Mouse (Mus musculus) midbrain, embryonic 14.5 days (tissue): ENCODE results near the gene Coasy. TPM values are rescaled to one million over a fixed set of nuclear protein-coding genes. Genes with fewer than 3 reads are reported as not detected.

Experiments
- ATAC-seq: fragments of 200-750 bp; cut with Nextera tagmentation; 2 replicates; pipeline ENCODE4 v1.8.0; 2017; ENCODE audit warnings: moderate number of reproducible peaks, moderate library complexity; ENCODE audit not compliant: low FRiP score, low TSS enrichment
- DNase-seq: peaks from one replicate; pipeline ENCODE4 v3.0.0-alpha.2; 2015
- H3K27ac ChIP-seq: fragments of 300-500 bp; sonication (generic); replicated peaks from 2 replicates; pipeline ENCODE4 v1.5.1; 2014; ENCODE audit warnings: mild to moderate bottlenecking, low read depth, low read length, moderate library complexity
- H3K27me3 ChIP-seq: fragments of 300-500 bp; sonication (generic); 2 replicates; pipeline ENCODE4 v1.6.1; 2014; ENCODE audit warnings: low read length, control low read depth, mixed read lengths; ENCODE audit not compliant: control insufficient read depth, insufficient read depth
- H3K36me3 ChIP-seq: fragments of 300-500 bp; sonication (generic); 2 replicates; pipeline ENCODE4 v1.6.1; 2014; ENCODE audit warnings: low read length, control low read depth; ENCODE audit not compliant: control insufficient read depth, insufficient read depth
- H3K4me1 ChIP-seq: fragments of 300-500 bp; sonication (generic); 2 replicates; pipeline ENCODE4 v1.6.1; 2014; ENCODE audit warnings: mild to moderate bottlenecking, antibody characterized with exemption, low read length, control low read depth; ENCODE audit not compliant: control insufficient read depth, insufficient read depth
- H3K4me2 ChIP-seq: fragments of 300-500 bp; sonication (generic); 2 replicates; pipeline ENCODE4 v1.6.1; 2014; ENCODE audit warnings: mild to moderate bottlenecking, low read length, moderate library complexity
- H3K4me3 ChIP-seq: fragments of 300-500 bp; sonication (generic); replicated peaks from 2 replicates; pipeline ENCODE4 v1.5.1; 2014; ENCODE audit warnings: low read depth, low read length
- H3K9ac ChIP-seq: fragments of 300-500 bp; sonication (generic); replicated peaks from 2 replicates; pipeline ENCODE4 v1.6.1; 2014; ENCODE audit warnings: mild to moderate bottlenecking, low read length, moderate library complexity
- H3K9me3 ChIP-seq: fragments of 300-500 bp; sonication (generic); 2 replicates; pipeline ENCODE4 v1.6.1; 2016; ENCODE audit warnings: low read length, control low read depth, mixed read lengths; ENCODE audit not compliant: control insufficient read depth
- WGBS: fragments of 180-500 bp; shearing (Covaris S2); extraction: QIAGEN DNeasy Blood & Tissue Kit; methylation state at CpG from one replicate; pipeline ENCODE4 v1.1.7; 2014; 5-methylcytosine and 5-hydroxymethylcytosine counted together
- polyA plus RNA-seq: library from polyadenylated mRNA; unstranded; fragments of >200 nt; fragmentation: Nextera tagmentation; extraction: Ambion mirVana; gene quantifications from 2 replicates; pipeline ENCODE4 v1.2.1, GENCODE M21; 2014

Gene Coasy
- polyA plus RNA-seq, 1 experiment from 2014 or later: 43.6 TPM

GRCm38 (mm10) chr11:101089931-101090330 lies 7.6 kb downstream of the Coasy start:
- Histone ChIP-seq H3K4me2 (no peak overlapping the region), H3K27me3 (no peaks in the 10 kb centered on the region)

GRCm38 (mm10) chr11:101094930-101095313 lies 12.6 kb downstream of the Coasy start:
- Histone ChIP-seq H3K36me3 (peaks cover 75% of the 10 kb centered on the region), H3K27me3 (no peaks in the 10 kb centered on the region), H3K4me2 (peak overlapping the region; percentile 92), H3K9me3 (no peaks in the 10 kb centered on the region), H3K4me3 (peak overlapping the region; percentile 72), H3K9ac (peak overlapping the region; percentile 65), H3K4me1 (0 out of 2 replicates have a peak, but pooled peaks cover 8% of the 10 kb centered on the region), H3K27ac (peak overlapping the region; percentile 84; the same call in 1 of the 2 replicates)
- ATAC-seq (no peak; the same call in 1 of the 2 replicates), DNase-seq (no peak)
- under 1% methylated on average over 18 of the region's 18 CpGs for WGBS

More at GRCm38 (mm10) chr11:101089931-101090330, 7.6 kb downstream of the Coasy start:
- H3K36me3 ChIP-seq: peaks cover 63% of the 10 kb centered on the region
- no peak overlapping the region for H3K9ac ChIP-seq
- H3K4me1 ChIP-seq: peaks cover 23% of the 10 kb centered on the region
- no peaks in the 10 kb centered on the region for H3K9me3 ChIP-seq
- no peak overlapping the region for H3K4me3 ChIP-seq
- ATAC-seq (no peak), DNase-seq (no peak)
- WGBS: 90% methylated on average over 1 of the region's 1 CpGs
- H3K27ac ChIP-seq: no peak overlapping the region

GRCm38 (mm10) chr11:101095314-101096024 lies 13.1 kb downstream of the Coasy start, which contains the start of gene Psmc3ip:
Psmc3ip (minus strand) TSS chr11:101095436.
- ATAC-seq (peak; percentile 96), DNase-seq (peak; percentile 97)
- Histone ChIP-seq H3K9me3 (no peaks in the 10 kb centered on the region), H3K27ac (peak within 1 kb of the TSS; percentile 84), H3K9ac (peak within 1 kb of the TSS; percentile 65), H3K4me3 (peak within 1 kb of the TSS; percentile 72), H3K27me3 (no peaks in the 10 kb centered on the region), H3K36me3 (peaks cover 75% of the 10 kb centered on the region), H3K4me1 (0 out of 2 replicates have a peak, but pooled peaks cover 8% of the 10 kb centered on the region), H3K4me2 (peak within 1 kb of the TSS; percentile 92)
- under 1% methylated on average over 43 of the region's 43 CpGs for WGBS

- no peak overlapping the region for H3K4me2 ChIP-seq
These were observed 15.9 kb downstream of the Coasy start for GRCm38 (mm10) chr11:101098231-101098630.

GRCm38 (mm10) chr11:101103011-101103410 lies 20.6 kb downstream of the Coasy start:
- WGBS: 94% methylated on average over 5 of the region's 5 CpGs
- Histone ChIP-seq H3K36me3 (peaks cover 71% of the 10 kb centered on the region), H3K9ac (no peak overlapping the region), H3K4me1 (no peaks in the 10 kb centered on the region), H3K27ac (no peak overlapping the region), H3K4me2 (no peak overlapping the region), H3K9me3 (no peaks in the 10 kb centered on the region), H3K4me3 (no peak overlapping the region), H3K27me3 (no peaks in the 10 kb centered on the region)
- ATAC-seq (no peak), DNase-seq (no peak)

More at GRCm38 (mm10) chr11:101098231-101098630, 15.9 kb downstream of the Coasy start:
- Histone ChIP-seq H3K9ac (no peak overlapping the region), H3K4me3 (no peak overlapping the region), H3K36me3 (peaks cover 75% of the 10 kb centered on the region), H3K27ac (no peak overlapping the region), H3K27me3 (no peaks in the 10 kb centered on the region), H3K9me3 (no peaks in the 10 kb centered on the region), H3K4me1 (0 out of 2 replicates have a peak, but pooled peaks cover 8% of the 10 kb centered on the region)
- ATAC-seq (no peak), DNase-seq (no peak)
- 93% methylated on average over 8 of the region's 8 CpGs for WGBS

- Histone ChIP-seq H3K9me3 (no peaks in the 10 kb centered on the region), H3K9ac (no peak overlapping the region), H3K27me3 (no peaks in the 10 kb centered on the region), H3K4me2 (no peak overlapping the region), H3K27ac (no peak overlapping the region), H3K4me1 (no peaks in the 10 kb centered on the region), H3K4me3 (no peak overlapping the region), H3K36me3 (peaks cover 9% of the 10 kb centered on the region)
- ATAC-seq: no peak
- no peak for DNase-seq
- WGBS: 46% methylated on average over 4 of the region's 4 CpGs
These were observed 27.0 kb downstream of the Coasy start for GRCm38 (mm10) chr11:101109351-101109750.

- WGBS: 71% methylated on average over 5 of the region's 5 CpGs
- ATAC-seq: no peak
- no peak overlapping the region for H3K4me2 ChIP-seq
- H3K9ac ChIP-seq: no peak overlapping the region
- no peak overlapping the region for H3K4me3 ChIP-seq
- no peaks in the 10 kb centered on the region for H3K9me3 ChIP-seq
- no peaks in the 10 kb centered on the region for H3K27me3 ChIP-seq
- H3K36me3 ChIP-seq: no peaks in the 10 kb centered on the region
- no peaks in the 10 kb centered on the region for H3K4me1 ChIP-seq
- DNase-seq: no peak
- no peak overlapping the region for H3K27ac ChIP-seq
These were observed 28.3 kb downstream of the Coasy start for GRCm38 (mm10) chr11:101110708-101111107.

GRCm38 (mm10) chr11:101111178-101111577 lies 28.8 kb downstream of the Coasy start:
- Histone ChIP-seq H3K36me3 (no peaks in the 10 kb centered on the region), H3K9ac (no peak overlapping the region), H3K4me1 (no peaks in the 10 kb centered on the region), H3K4me3 (no peak overlapping the region), H3K9me3 (no peaks in the 10 kb centered on the region), H3K27ac (no peak overlapping the region), H3K4me2 (no peak overlapping the region), H3K27me3 (no peaks in the 10 kb centered on the region)
- no peak for DNase-seq
- 92% methylated on average over 4 of the region's 4 CpGs for WGBS
- ATAC-seq: no peak

GRCm38 (mm10) chr11:101112186-101112585 lies 29.8 kb downstream of the Coasy start:
- ATAC-seq: no peak
- Histone ChIP-seq H3K4me2 (no peak overlapping the region), H3K27me3 (no peaks in the 10 kb centered on the region), H3K4me1 (no peaks in the 10 kb centered on the region), H3K36me3 (0 out of 2 replicates have a peak, but pooled peaks cover 4% of the 10 kb centered on the region), H3K4me3 (no peak overlapping the region), H3K9me3 (no peaks in the 10 kb centered on the region), H3K27ac (no peak overlapping the region), H3K9ac (no peak overlapping the region)
- DNase-seq: no peak
- 93% methylated on average over 3 of the region's 3 CpGs for WGBS
